Mouse (Mus musculus) erythroblast, embryonic 14.5 days (primary cell): ENCODE data around the gene Hip1. TPM values are rescaled to one million over a fixed set of nuclear protein-coding genes. Genes with fewer than 3 reads are reported as not detected.

Experiments
- H3K27me3 ChIP-seq: 2 replicates; pipeline ENCODE4 v1.6.1; 2012; ENCODE audit warnings: inconsistent platforms; ENCODE audit not compliant: control insufficient read depth
- H3K36me3 ChIP-seq: 2 replicates; pipeline ENCODE4 v1.6.1; 2012; ENCODE audit warnings: mild to moderate bottlenecking, inconsistent platforms; ENCODE audit not compliant: control insufficient read depth
- H3K4me1 ChIP-seq: 2 replicates; pipeline ENCODE4 v1.6.1; 2012; ENCODE audit warnings: inconsistent platforms; ENCODE audit not compliant: control insufficient read depth
- H3K4me3 ChIP-seq: replicated peaks from 2 replicates; pipeline ENCODE3; 2012; ENCODE audit warnings: moderate library complexity, mild to moderate bottlenecking, inconsistent platforms
- H3K9me3 ChIP-seq: 2 replicates; pipeline ENCODE4 v1.6.1; 2012; ENCODE audit warnings: low read length, inconsistent platforms, mixed read lengths; ENCODE audit not compliant: control insufficient read depth
- GATA1 ChIP-seq: IDR thresholded peaks from 2 replicates; pipeline ENCODE4 v1.6.1; 2012; ENCODE audit warnings: low read length, inconsistent platforms, mixed read lengths
- TAL1 ChIP-seq: IDR thresholded peaks from 3 replicates; pipeline ENCODE4 v1.6.1; 2012; ENCODE audit warnings: low read length, inconsistent platforms, mixed read lengths
- polyA plus RNA-seq: library from polyadenylated mRNA; stranded (reverse); fragments of >175 nt; gene quantifications from 2 replicates; pipeline ENCODE4 v1.2.3, GENCODE M21; 2012

Gene Hip1
- polyA plus RNA-seq, 1 experiment = not detected

DNA sequence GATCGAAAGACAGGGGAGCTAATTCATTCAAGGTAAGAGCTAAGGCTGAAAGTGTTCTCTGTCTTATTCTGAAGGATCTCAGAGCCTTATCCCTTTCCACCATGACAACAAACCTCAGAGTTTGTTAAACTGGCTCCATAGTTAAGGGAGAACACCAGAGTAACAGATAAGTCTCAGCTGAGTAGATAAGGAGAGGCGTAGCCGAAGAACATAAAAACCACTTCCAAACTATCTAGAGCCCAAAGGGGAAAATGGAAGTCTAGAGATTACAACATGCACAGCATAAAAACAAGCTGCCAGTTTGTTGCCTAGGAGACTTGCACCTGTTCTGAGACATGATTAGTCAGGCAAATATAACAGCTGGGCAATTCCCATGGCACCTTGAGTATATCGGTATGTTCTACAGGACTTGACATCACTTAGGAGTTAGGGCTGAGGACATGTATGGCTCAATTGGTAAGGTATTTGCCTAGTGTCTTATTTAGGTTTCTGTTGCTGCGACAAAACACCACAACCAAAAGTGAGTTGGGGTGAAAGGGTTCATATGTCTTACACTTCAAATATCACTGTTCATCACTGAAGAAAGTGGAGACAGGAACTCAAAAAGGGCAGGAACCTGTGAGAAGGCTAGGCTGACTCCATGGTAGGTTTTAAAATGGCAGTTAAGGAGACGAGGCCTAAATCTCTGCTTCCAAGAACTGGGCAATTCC lies 22.8 kb upstream of the Hip1 start:
- H3K9me3 ChIP-seq = no peaks in the 10 kb centered on the region
- H3K4me3 ChIP-seq = no peak overlapping the region
- H3K27me3 ChIP-seq = no peaks in the 10 kb centered on the region
- H3K36me3 ChIP-seq = no peaks in the 10 kb centered on the region
- no peak for TF ChIP-seq GATA1
- no peak for TF ChIP-seq TAL1
- no peaks in the 10 kb centered on the region for H3K4me1 ChIP-seq

DNA sequence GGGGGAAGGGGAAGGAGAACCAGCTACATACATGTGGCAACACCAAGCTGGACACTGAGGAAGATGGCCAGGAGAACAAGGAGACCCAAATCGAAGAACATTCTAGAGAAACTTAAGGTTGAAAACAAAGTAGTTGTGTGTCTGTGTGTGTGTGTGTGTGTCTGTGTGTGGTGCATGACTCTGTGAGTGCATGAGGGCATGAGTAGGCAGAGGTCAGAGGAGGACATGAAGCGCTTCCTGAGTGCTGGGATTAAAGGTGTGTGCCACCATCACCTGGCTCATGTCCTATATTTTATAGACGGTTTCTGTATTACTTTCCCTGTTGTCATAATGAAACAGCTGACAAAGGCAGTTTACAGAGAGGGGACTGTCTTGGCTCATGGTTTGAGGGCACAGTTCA lies 18.5 kb upstream of the Hip1 start, which contains the start of gene Ccl26:
TSS of gene Ccl26 (minus strand) at position 101 of the 400 bp plus-strand sequence.
- Histone ChIP-seq H3K27me3 (no peaks in the 10 kb centered on the region), H3K36me3 (no peaks in the 10 kb centered on the region), H3K4me1 (no peaks in the 10 kb centered on the region), H3K9me3 (no peaks in the 10 kb centered on the region), H3K4me3 (no peak within 1 kb of the TSS)
- no peak for TF ChIP-seq TAL1

DNA sequence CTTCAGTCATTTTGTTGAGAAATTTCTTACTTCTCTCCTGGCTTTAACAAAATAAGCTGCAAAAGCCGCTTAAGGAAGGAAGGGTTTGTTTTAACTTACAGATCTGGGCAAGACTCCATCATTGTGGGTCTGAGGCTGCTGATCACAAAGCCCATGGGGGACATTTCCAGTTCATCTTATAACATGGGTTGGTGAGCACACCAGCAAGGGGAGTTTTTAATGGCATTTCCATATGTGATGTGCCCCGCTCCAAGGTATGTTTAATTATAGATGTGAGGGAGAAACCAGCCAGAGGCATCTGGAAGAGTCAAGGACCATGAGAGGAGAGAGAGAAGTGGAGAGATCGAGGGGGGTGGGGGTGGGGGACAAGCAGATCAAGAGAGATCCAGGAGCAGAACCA lies 12.8 kb upstream of the Hip1 start:
- no peaks in the 10 kb centered on the region for H3K4me1 ChIP-seq
- no peaks in the 10 kb centered on the region for H3K9me3 ChIP-seq
- H3K4me3 ChIP-seq = no peak overlapping the region
- H3K36me3 ChIP-seq = no peaks in the 10 kb centered on the region
- TF ChIP-seq TAL1 (no peak), GATA1 (no peak)
- no peaks in the 10 kb centered on the region for H3K27me3 ChIP-seq

DNA sequence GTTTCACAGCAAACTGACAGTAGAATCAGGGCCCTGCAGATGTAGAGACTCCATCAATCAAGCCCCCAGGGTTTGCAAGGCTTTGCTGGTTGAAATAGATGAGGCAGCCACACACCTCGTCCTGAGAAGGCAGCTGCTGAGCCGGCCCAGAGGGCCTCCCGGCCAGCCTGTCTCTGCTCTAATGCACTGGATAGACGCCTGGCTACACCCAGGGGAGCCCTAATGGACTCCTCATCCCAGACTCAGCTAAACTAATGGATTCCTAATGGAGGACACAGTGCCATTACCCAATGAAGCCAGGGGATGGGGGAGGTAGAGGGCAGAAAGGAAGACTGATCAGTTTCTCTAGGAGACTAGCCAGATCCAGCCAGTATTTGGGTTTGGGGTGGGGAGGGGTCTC lies 12.1 kb upstream of the Hip1 start:
- H3K9me3 ChIP-seq = no peaks in the 10 kb centered on the region
- no peaks in the 10 kb centered on the region for H3K36me3 ChIP-seq
- no peaks in the 10 kb centered on the region for H3K27me3 ChIP-seq
- TF ChIP-seq TAL1 (no peak), GATA1 (no peak)
- no peak overlapping the region for H3K4me3 ChIP-seq
- no peaks in the 10 kb centered on the region for H3K4me1 ChIP-seq

DNA sequence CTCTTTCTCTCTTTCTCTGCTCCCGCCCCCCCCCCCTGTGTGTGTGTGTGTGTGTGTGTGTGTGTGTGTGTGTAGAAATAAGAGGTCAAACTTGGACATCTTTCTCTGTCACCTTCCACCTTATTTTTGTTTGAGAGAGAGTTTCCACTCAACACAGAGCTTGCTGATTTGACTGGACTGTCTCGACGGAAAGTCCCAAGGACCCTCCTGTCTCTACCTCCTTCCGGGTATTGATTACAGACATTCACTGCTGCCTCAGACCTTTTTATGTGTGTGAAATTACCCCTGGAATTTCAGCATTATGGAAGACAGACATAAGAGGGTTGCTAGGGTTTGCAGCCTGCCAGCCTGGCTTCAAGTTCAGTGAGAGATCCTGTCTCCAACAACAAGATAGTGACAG lies 11.3 kb upstream of the Hip1 start:
- Histone ChIP-seq H3K27me3 (no peaks in the 10 kb centered on the region), H3K4me3 (no peak overlapping the region), H3K9me3 (no peaks in the 10 kb centered on the region), H3K4me1 (no peaks in the 10 kb centered on the region), H3K36me3 (no peaks in the 10 kb centered on the region)
- no peak for TF ChIP-seq GATA1
- TF ChIP-seq TAL1 = no peak

DNA sequence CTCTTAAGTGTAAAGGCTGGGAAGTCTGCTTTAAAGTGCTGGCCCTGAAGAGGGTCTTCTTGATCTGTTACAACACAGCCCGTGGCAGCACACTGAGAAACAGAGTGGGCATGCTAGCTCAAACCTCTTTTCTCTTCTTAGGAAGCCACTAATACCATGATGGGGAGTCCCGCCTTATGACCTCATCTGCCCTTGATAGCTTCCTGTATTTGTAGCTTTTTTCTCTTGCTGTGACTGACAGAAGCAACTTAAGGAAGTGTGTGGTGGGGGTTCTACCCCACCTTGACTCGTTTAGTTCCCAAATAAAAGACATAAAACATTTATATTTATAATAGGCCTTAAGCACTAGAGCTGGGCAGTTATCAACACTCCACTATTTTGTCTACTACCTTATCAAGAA lies 6.7 kb upstream of the Hip1 start:
- no peaks in the 10 kb centered on the region for H3K4me1 ChIP-seq
- no peak overlapping the region for H3K4me3 ChIP-seq
- H3K36me3 ChIP-seq = no peaks in the 10 kb centered on the region
- no peaks in the 10 kb centered on the region for H3K9me3 ChIP-seq
- H3K27me3 ChIP-seq = 0 out of 2 replicates have a peak, but pooled peaks cover 3% of the 10 kb centered on the region
- TF ChIP-seq TAL1 = no peak
- no peak for TF ChIP-seq GATA1

DNA sequence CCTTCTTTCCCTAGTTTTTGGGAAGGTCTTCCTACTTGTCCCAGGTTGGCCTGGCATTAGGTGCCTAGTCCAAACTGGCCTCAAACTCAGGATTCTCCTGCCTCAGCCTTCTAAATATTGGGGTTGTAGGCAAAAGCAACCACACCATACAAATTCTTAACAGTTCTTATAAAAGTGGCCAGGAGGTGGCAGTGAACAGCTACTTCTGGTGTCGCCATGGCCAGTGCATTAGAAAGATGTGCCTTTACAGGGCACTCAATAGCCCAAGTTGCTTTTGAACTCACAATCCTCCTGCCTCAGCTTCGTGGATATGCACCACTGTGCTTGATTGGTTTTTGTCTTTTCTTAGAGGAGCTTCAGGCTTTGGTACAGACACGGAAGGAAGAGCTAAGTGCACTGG lies 6.0 kb upstream of the Hip1 start:
- no peaks in the 10 kb centered on the region for H3K9me3 ChIP-seq

DNA sequence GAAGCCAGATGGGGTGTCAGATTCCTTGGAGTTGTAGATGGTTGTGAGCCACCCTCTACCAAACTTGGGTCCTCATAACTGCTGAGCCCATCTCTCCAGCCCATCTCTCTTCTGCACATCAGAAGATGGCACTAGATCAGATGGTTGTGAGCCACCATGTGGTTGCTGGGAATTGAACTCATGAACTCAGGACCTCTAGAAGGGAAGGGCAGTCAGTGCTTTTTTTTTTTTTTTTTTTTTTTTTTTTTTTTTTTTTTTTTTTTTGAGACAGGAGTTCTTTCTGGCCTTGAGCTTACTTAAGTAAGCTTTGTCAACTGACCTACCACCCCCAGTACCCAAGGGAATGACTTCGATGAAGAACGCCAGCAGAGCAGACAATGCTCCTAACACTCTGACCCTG lies 3.1 kb upstream of the Hip1 start:
- no peaks in the 10 kb centered on the region for H3K36me3 ChIP-seq
- H3K4me1 ChIP-seq = peaks cover 13% of the 10 kb centered on the region
- TF ChIP-seq TAL1 (no peak), GATA1 (no peak)
- H3K27me3 ChIP-seq = peaks cover 26% of the 10 kb centered on the region
- H3K9me3 ChIP-seq = no peaks in the 10 kb centered on the region
- H3K4me3 ChIP-seq = no peak overlapping the region

More for the DNA sequence above, 6.0 kb upstream of the Hip1 start:
- Histone ChIP-seq H3K4me3 (no peak overlapping the region), H3K36me3 (no peaks in the 10 kb centered on the region), H3K27me3 (peaks cover 3% of the 10 kb centered on the region; the same call in 1 of the 2 replicates), H3K4me1 (no peaks in the 10 kb centered on the region)
- TF ChIP-seq GATA1 = no peak
- TF ChIP-seq TAL1 = no peak

DNA sequence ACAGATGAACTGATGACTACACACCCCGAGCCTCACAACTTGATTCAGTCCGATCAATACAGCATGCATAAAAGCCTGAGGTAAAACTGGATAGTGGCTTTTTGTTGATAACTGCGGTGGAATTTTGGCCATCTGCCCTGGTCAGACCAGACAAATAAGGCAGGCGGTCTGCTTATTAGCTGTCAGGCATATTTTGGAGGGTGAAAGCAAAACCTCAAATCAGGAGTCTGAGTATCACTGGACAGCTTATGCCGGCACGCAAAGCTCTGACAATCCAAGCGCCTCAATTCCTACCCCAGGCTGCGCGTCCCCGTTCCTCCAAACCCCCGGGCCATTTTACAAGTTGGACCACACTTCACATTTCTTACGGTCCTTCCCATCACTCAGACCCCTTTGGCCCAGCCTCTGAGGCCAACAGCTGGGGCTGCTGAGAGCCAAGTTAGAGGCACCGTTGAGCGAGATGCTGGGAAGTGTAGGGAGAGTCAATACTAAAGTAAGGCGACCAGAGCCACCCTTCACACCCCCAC lies 825 bp downstream of the Hip1 start:
- TF ChIP-seq GATA1 (no peak), TAL1 (no peak)
- no peak overlapping the region for H3K4me3 ChIP-seq
- no peaks in the 10 kb centered on the region for H3K36me3 ChIP-seq
- H3K27me3 ChIP-seq = peaks cover 26% of the 10 kb centered on the region
- H3K9me3 ChIP-seq = no peaks in the 10 kb centered on the region
- H3K4me1 ChIP-seq = peaks cover 20% of the 10 kb centered on the region
